Mouse (Mus musculus): ENCODE data around the gene Cwf19l1. TPM values are rescaled to one million over a fixed set of nuclear protein-coding genes. Genes with fewer than 3 reads are reported as not detected.
"Not testable (repeated sequence)": the region's sequence is repeated elsewhere in the genome, so short reads cannot be mapped to it uniquely, and the experiment has no call there.

Cwf19l1 gene
- polyA plus RNA-seq, 2 experiments: 8.8 to 12.9 TPM

- no peak for TF ChIP-seq EP300 (IDR thresholded peaks at IDR 0.05; ENCODE audit: low read depth)
- TF ChIP-seq CTCF (IDR thresholded peaks at IDR 0.05; ENCODE audit: low read depth): no peak
- Histone ChIP-seq H3K36me3 (replicated peaks; ENCODE audit: control insufficient read depth, insufficient read depth, low read depth) (peaks cover 4% of the 10 kb centered on the region), H3K4me3 (ENCODE audit: insufficient read depth in 1 of 2, low read depth in 2 of 2, low read length in 2 of 2) (peak overlapping the region; percentile 53 to 86), H3K4me1 (replicated peaks; ENCODE audit: control insufficient read depth in 2 of 2, insufficient read depth in 2 of 2, low read length in 1 of 2) (peaks cover 11 to 12% of the 10 kb centered on the region in 2 experiments), H3K27ac (peak overlapping the region; percentile 11; the same call in 1 of the 2 replicates), H3K9me3 (ENCODE audit: control insufficient read depth, low read length) (no peaks in the 10 kb centered on the region), H3K9ac (replicated peaks) (peak overlapping the region; percentile 64), H3K27me3 (ENCODE audit: control insufficient read depth, insufficient read depth, low read length) (no peaks in the 10 kb centered on the region), H3K4me2 (ENCODE audit: low read depth) (peak overlapping the region; percentile 73)
- no peak for DNase-seq (ENCODE audit: low read depth in 3 of 3, low spot score in 3 of 3)
- WGBS (ENCODE audit: insufficient replicate concordance): 29% methylated on average over 7 of the region's 7 CpGs
- peak; percentile 43; the same call in 1 of the 2 replicates for ATAC-seq (ENCODE audit: insufficient read depth)
Observed at GRCm38 (mm10) chr19:44135960-44136485, 347 bp upstream of the Cwf19l1 start.

- no peak overlapping the region for H3K9ac ChIP-seq (replicated peaks)
- no peak overlapping the region for H3K4me3 ChIP-seq (ENCODE audit: insufficient read depth in 1 of 2, low read depth in 2 of 2, low read length in 2 of 2)
- DNase-seq (ENCODE audit: low read depth in 3 of 3, low spot score in 3 of 3): no peak
- TF ChIP-seq CTCF (IDR thresholded peaks at IDR 0.05; ENCODE audit: low read depth) (no peak), EP300 (IDR thresholded peaks at IDR 0.05; ENCODE audit: low read depth) (no peak)
- WGBS (ENCODE audit: insufficient replicate concordance): 61% methylated on average over 5 of the region's 5 CpGs
- H3K9me3 ChIP-seq (ENCODE audit: control insufficient read depth, low read length): no peaks in the 10 kb centered on the region
- no peak overlapping the region for H3K27ac ChIP-seq
- H3K4me1 ChIP-seq (replicated peaks; ENCODE audit: control insufficient read depth in 2 of 2, insufficient read depth in 2 of 2, low read length in 1 of 2): peaks cover 11 to 12% of the 10 kb centered on the region in 2 experiments
- ATAC-seq (ENCODE audit: insufficient read depth): no peak
- no peak overlapping the region for H3K4me2 ChIP-seq (ENCODE audit: low read depth)
- H3K27me3 ChIP-seq (ENCODE audit: control insufficient read depth, insufficient read depth, low read length): no peaks in the 10 kb centered on the region
- H3K36me3 ChIP-seq (replicated peaks; ENCODE audit: control insufficient read depth, insufficient read depth, low read depth): peaks cover 24% of the 10 kb centered on the region
Observed at GRCm38 (mm10) chr19:44132917-44133316, 2.8 kb downstream of the Cwf19l1 start.

DNA sequence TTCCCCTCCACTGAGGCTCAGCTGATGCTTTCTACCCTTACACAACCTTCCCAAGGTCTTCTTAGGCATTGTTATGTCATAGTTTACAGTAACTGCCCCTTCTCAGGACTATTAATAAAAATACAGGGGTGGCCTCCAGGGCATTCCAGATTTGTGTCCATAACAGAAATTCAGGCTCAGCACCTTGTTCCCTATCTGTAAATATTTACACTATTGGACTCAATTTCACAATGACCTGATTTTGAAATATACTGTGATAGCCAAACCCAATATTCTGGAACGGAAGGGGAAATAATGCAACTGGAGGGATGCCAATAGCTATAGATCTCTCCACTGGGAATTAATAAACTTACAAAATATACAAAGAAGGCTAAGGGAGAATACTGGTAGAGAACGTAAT, 7.1 kb downstream of the Cwf19l1 start:
- ATAC-seq (ENCODE audit: insufficient read depth) (no peak), DNase-seq (ENCODE audit: low read depth in 3 of 3, low spot score in 3 of 3) (no peak)
- Histone ChIP-seq H3K4me2 (ENCODE audit: low read depth) (no peak overlapping the region), H3K27me3 (ENCODE audit: control insufficient read depth, insufficient read depth, low read length) (no peaks in the 10 kb centered on the region), H3K36me3 (replicated peaks; ENCODE audit: control insufficient read depth, insufficient read depth, low read depth) (peaks cover 61% of the 10 kb centered on the region), H3K4me3 (ENCODE audit: insufficient read depth in 1 of 2, low read depth in 2 of 2, low read length in 2 of 2) (no peak overlapping the region), H3K4me1 (replicated peaks; ENCODE audit: control insufficient read depth in 2 of 2, insufficient read depth in 2 of 2, low read length in 1 of 2) (no peaks in the 10 kb centered on the region), H3K9me3 (ENCODE audit: control insufficient read depth, low read length) (no peaks in the 10 kb centered on the region), H3K9ac (replicated peaks) (no peak overlapping the region), H3K27ac (no peak overlapping the region)
- TF ChIP-seq EP300 (IDR thresholded peaks at IDR 0.05; ENCODE audit: low read depth) (no peak), CTCF (IDR thresholded peaks at IDR 0.05; ENCODE audit: low read depth) (no peak)
- 77% methylated on average over 2 of the region's 2 CpGs for WGBS (ENCODE audit: insufficient replicate concordance)

GRCm38 (mm10) chr19:44127729-44128497, 7.8 kb downstream of the Cwf19l1 start:
- Histone ChIP-seq H3K9ac (replicated peaks) (no peak overlapping the region), H3K36me3 (replicated peaks; ENCODE audit: control insufficient read depth, insufficient read depth, low read depth) (peaks cover 68% of the 10 kb centered on the region), H3K4me3 (ENCODE audit: insufficient read depth in 1 of 2, low read depth in 2 of 2, low read length in 2 of 2) (no peak overlapping the region), H3K4me2 (ENCODE audit: low read depth) (no peak overlapping the region), H3K27me3 (ENCODE audit: control insufficient read depth, insufficient read depth, low read length) (no peaks in the 10 kb centered on the region), H3K9me3 (ENCODE audit: control insufficient read depth, low read length) (no peaks in the 10 kb centered on the region), H3K27ac (no peak overlapping the region), H3K4me1 (replicated peaks; ENCODE audit: control insufficient read depth in 2 of 2, insufficient read depth in 2 of 2, low read length in 1 of 2) (no peaks in the 10 kb centered on the region)
- TF ChIP-seq EP300 (IDR thresholded peaks at IDR 0.05; ENCODE audit: low read depth) (no peak), CTCF (IDR thresholded peaks at IDR 0.05; ENCODE audit: low read depth) (no peak)
- DNase-seq (ENCODE audit: low read depth in 3 of 3, low spot score in 3 of 3) (no peak), ATAC-seq (ENCODE audit: insufficient read depth) (no peak)
- WGBS (ENCODE audit: insufficient replicate concordance): 83% methylated on average over 10 of the region's 10 CpGs

- Histone ChIP-seq H3K9ac (replicated peaks) (no peak overlapping the region), H3K4me1 (replicated peaks; ENCODE audit: control insufficient read depth in 2 of 2, insufficient read depth in 2 of 2, low read length in 1 of 2) (no peaks in the 10 kb centered on the region), H3K9me3 (ENCODE audit: control insufficient read depth, low read length) (no peaks in the 10 kb centered on the region), H3K36me3 (replicated peaks; ENCODE audit: control insufficient read depth, insufficient read depth, low read depth) (peaks cover 61% of the 10 kb centered on the region), H3K4me3 (ENCODE audit: insufficient read depth in 1 of 2, low read depth in 2 of 2, low read length in 2 of 2) (no peak overlapping the region), H3K27ac (no peak overlapping the region), H3K4me2 (ENCODE audit: low read depth) (no peak overlapping the region), H3K27me3 (ENCODE audit: control insufficient read depth, insufficient read depth, low read length) (no peaks in the 10 kb centered on the region)
- TF ChIP-seq CTCF (IDR thresholded peaks at IDR 0.05; ENCODE audit: low read depth): no peak
- no peak for TF ChIP-seq EP300 (IDR thresholded peaks at IDR 0.05; ENCODE audit: low read depth)
- WGBS (ENCODE audit: insufficient replicate concordance): 80% methylated on average over 7 of the region's 7 CpGs
- ATAC-seq (ENCODE audit: insufficient read depth) (no peak), DNase-seq (ENCODE audit: low read depth in 3 of 3, low spot score in 3 of 3) (no peak)
Observed at GRCm38 (mm10) chr19:44121137-44121536, 14.5 kb downstream of the Cwf19l1 start.

DNA sequence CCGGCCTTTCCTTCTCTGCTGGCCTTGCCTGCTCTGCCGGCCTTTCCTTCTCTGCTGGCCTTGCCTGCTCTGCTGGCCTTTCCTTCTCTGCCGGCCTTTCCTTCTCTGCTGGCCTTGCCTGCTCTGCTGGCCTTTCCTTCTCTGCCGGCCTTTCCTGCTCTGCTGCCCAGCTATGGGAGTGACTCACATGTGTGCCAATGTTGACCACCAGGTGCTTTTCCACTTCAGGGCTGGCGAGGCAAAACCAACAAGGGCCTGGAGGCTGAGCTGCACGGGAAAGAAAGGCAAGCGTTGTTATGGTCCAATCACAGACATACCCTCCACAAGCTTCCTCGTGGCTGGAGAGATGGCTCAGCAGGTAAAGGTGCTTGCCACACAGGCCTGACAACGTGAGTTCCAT, 15.0 kb downstream of the Cwf19l1 start:
- peaks cover 61% of the 10 kb centered on the region for H3K36me3 ChIP-seq (replicated peaks; ENCODE audit: control insufficient read depth, insufficient read depth, low read depth)
- not testable (repeated sequence) for H3K4me2 ChIP-seq (ENCODE audit: low read depth); H3K27ac ChIP-seq; DNase-seq (ENCODE audit: low read depth in 3 of 3, low spot score in 3 of 3); H3K9ac ChIP-seq (replicated peaks); H3K27me3 ChIP-seq (ENCODE audit: control insufficient read depth, insufficient read depth, low read length); ATAC-seq (ENCODE audit: insufficient read depth); H3K4me3 ChIP-seq (ENCODE audit: insufficient read depth in 1 of 2, low read depth in 2 of 2, low read length in 2 of 2); H3K9me3 ChIP-seq (ENCODE audit: control insufficient read depth, low read length); H3K4me1 ChIP-seq (replicated peaks; ENCODE audit: control insufficient read depth in 2 of 2, insufficient read depth in 2 of 2, low read length in 1 of 2)
- WGBS (ENCODE audit: insufficient replicate concordance): 84% methylated on average over 8 of the region's 9 CpGs
